Mouse (Mus musculus) ES-CJ7 (cell line): ENCODE measurements around the gene Stk11.

Experiments used
- DNase-seq: peaks from one replicate; pipeline ENCODE4 v3.0.0; 2011; ENCODE audit warnings: low read depth, low spot score

Gene Stk11

GRCm38 (mm10) chr10:80130403-80131031, 14.9 kb downstream of the Stk11 start:
- DNase-seq = no peak

GRCm38 (mm10) chr10:80131316-80131951, 15.8 kb downstream of the Stk11 start:
- peak; percentile 78 for DNase-seq

- DNase-seq = no peak
These were observed 16.3 kb downstream of the Stk11 start for GRCm38 (mm10) chr10:80131952-80132350.

DNA sequence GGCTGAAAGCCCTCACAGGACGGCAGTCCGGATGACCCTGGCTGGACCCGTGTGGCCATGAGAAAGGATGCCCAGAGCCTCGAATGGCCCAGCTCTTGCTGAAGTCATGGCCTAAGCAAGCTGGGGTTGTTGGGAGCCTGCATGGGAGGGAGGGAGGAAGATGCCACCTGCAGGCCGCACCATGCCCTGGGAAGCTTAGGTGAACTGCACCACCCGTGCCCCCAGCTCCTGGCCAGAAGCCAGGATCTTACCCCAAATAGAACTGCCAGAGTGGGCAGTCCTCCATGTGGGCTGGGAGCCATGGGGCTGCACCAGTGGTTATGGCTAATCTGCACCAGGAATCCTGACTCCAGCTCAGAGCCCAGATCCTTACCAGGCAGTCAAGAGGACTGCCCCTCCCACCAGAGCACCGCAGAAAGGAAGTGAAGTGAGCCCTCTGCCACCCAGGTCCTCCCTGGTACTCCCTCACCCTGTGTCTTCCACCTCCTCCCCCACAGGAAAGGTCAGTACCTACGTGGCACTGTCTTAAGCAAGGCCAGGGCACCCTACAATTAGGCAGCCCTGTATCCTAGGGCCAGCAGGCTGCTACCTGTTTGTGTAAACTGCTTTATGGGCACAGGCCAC, 17.7 kb downstream of the Stk11 start:
- no peak for DNase-seq

DNA sequence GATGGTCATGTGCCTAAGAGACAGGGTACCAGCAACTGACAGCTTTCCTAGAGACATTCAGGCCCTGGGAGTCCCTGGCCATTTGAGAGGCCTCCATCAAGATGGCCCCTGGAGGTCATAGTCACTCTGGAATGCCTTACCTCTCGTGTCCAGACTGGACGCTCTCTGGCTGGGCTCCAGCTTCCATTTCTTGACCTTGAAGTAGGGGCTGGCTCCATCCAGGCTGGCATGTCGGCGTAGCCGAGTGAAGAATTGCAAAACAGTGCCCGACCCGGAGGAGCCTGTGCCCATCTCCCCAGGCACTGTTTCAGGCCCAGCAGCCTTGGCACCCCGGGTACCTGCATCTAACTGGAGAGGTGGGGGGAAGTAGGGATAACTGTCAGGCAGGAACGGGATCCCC, 18.8 kb downstream of the Stk11 start:
- DNase-seq = no peak

DNA sequence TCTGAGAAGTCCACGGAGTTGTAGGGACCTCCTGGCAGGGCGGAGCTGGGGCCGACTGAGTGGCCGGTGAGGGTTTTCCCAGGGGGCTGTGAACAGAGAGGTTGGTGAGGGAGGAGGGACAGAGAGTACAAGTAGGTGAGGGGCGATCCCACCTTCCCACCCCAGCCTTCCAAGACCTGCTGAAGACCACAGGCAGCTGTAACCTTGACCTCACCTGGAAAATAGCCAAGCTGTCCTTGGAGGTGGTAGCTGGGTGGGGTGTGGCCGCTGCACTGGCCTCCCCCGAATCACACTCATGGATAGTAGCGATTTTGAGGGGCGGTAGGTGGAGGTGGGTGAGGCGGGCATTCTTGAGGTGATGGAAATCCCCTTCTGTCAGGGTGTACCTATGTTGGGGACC, 19.6 kb downstream of the Stk11 start:
- DNase-seq = no peak

DNA sequence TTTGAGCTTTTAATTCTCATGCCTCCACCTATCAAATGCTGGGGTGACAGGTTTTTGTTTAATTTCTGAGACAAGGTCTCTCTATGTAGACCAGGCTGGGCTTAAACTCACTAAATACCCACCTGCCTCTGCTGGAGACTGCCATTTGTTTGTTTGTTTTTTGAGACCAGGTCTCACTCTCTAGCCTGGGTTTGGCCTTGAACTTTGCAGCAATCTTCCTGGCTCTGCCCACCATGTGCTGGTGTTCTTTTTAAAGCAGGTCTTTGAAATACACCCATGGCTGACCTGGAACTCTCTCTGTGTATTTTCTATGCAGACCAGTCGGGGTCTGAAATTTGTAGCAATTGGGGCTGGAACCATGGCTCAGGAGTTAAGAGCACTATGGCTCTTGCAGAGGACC, 20.0 kb downstream of the Stk11 start:
- DNase-seq = no peak

DNA sequence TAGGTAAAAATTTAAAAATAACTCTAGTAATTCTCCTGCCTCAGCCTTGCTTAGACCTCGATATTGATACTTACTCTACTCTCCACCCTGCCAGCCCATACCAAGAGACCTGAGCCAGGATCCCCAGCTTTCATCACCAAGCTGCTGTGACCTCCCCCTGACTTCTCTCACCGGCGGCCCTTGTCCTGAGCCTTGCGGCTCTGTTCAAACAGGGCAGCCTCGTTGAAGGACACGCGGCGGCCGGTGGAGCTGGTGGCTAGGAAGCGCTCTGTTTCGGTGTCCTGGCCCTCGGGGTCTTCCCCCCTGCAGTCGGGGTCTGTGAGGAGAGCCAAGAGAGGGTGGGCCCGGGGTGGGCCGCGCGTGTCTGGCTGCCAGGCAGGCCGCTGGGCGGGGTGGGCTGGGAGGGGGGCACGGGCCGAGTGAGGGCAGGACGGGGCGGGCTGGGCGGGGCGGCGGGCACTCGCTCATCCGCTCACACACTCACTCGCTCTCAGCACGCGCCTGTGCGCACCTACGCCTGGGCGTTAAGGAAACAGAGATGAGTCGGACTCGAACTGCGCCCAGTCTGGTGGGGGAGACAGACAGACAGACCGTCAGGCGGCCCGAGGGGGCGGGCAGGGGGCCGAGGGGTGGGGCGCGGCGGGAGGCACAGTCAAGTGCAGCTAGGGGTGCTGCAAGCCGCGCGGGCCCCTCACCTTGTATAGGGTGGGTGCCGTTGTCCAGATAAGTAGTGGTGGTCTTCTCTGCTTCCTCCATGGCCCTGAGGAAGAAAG, 20.8 kb downstream of the Stk11 start:
- no peak for DNase-seq

GRCm38 (mm10) chr10:80136952-80137625, 21.5 kb downstream of the Stk11 start:
- DNase-seq = peak; percentile 53

DNA sequence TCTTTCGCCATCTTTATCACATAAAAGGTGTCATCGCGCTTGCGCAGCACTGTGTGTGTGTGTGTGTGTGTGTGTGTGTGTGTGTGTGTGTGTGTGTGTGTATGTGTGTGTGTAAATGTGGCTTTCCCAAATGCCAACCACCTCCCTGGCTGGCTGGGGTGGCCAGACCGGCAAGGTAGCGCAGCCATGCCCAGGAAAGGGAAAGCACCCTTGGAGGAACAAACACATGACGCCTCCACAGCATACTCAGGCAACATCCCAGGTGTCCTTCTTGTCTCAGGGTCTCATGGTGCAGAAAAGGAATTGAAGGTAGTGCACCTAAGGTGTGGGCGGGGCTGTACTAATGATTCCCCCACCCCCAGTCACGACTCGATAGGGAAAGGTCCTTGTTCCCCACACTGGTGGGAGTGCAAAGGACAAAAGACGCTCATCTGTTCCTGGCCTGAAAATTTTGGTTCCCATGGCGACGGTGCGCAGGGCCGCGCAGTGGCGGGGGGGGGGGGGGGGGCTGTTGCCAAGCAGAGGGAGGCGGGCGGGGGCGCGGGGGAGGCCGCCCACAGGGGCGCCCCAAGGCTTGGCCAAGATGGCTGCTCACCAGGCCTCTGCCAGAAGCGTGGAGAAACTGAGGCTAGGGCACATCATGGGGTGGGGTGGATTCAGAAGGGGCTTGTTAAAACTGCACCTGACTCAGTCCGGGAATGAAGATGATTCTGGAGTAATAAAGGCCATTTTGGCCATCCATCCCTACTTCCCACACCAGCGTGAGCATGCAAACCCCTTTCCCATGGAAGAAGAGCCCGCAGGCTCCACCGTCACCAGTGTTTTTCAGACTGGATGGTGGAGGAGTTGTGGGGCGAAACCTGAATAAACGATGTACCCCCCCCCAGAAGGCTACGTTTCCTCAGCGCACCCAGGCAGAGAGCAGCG, 22.3 kb downstream of the Stk11 start:
- DNase-seq = no peak

GRCm38 (mm10) chr10:80138553-80139438, 23.2 kb downstream of the Stk11 start, which contains the start of gene Atp5d:
TSS of gene Atp5d (plus strand) at chr10:80138632.
- DNase-seq = peak; percentile 66

DNA sequence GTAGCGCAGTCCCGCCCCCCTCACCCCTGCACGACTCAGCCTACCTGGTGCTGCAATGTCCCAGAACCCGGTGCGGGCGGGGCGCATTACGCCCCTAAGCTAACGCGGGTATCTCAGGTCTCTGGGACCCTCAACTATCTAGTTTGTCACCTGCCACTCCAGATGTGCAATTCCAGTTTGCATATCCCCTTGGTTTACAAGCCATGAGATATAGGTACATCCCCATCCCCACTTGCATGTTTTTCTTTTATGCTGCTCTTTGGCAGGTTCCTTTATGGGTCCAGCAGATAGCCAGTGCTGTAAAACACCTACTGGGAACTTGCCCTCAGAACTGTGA, 23.8 kb downstream of the Stk11 start:
- DNase-seq = peak; percentile 57

DNA sequence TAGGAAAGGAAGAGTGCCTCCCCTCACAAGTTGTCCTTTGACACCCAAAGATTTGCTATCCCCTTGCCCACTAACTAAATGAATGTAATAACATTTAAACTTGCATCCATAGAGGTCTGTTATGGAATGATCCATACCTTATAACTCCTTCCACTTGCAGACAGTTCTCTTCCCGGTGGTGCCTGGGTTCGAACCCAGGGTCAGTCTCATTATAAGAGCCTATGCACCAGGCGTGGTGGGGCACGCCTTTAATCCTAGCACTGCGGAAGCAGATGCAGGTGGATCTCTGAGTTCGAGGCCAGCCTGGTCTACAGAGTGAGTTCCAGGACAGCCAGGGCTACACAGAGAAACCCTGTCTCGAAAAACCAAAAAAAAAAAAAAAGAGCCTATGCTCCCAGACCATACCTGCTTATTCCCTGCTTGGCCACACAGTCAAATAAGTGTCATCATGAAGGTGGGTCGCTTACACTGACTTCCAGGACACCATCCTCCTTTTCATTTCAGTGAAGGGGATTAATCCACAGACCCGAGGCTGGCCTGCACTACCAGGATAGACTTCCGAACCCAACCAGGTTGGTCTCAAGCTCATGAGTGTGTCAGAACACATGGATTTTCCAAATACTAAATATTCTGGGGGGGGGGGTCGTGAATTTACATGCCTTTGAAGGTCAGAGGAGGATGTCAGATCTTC, 24.5 kb downstream of the Stk11 start:
- DNase-seq = no peak

DNA sequence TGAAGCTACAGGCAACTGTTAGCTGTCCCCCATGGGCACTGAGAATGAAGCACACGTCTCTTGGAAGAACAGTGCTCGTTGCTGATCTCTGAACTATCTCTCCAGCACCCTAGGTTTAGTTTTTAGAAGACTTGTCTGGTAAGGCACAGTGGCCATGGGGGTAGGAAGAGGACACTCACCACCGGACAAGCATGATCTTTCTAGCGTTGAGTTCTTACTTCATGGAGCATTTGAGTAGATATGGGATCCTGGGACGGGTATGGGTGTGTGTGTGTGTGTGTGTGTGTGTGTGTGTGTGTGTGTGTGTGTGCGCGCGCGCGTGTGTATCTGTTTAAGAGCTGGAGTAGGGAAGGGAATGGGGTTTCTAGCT, 25.0 kb downstream of the Stk11 start, which contains the start of gene Cbarp:
TSS of gene Cbarp (minus strand) at position 170 of the 370 bp plus-strand sequence.
- no peak for DNase-seq

GRCm38 (mm10) chr10:80141243-80141642, 25.6 kb downstream of the Stk11 start:
- peak; percentile 98 for DNase-seq

GRCm38 (mm10) chr10:80141786-80142529, 26.4 kb downstream of the Stk11 start:
- peak; percentile 99 for DNase-seq

- DNase-seq = peak; percentile 59
These were observed 26.9 kb downstream of the Stk11 start for GRCm38 (mm10) chr10:80142530-80142925.

GRCm38 (mm10) chr10:80143664-80144063, 28.1 kb downstream of the Stk11 start:
- DNase-seq = no peak
